Mouse (Mus musculus): ENCODE results near the gene Chrna5.

The Chrna5 gene

DNA sequence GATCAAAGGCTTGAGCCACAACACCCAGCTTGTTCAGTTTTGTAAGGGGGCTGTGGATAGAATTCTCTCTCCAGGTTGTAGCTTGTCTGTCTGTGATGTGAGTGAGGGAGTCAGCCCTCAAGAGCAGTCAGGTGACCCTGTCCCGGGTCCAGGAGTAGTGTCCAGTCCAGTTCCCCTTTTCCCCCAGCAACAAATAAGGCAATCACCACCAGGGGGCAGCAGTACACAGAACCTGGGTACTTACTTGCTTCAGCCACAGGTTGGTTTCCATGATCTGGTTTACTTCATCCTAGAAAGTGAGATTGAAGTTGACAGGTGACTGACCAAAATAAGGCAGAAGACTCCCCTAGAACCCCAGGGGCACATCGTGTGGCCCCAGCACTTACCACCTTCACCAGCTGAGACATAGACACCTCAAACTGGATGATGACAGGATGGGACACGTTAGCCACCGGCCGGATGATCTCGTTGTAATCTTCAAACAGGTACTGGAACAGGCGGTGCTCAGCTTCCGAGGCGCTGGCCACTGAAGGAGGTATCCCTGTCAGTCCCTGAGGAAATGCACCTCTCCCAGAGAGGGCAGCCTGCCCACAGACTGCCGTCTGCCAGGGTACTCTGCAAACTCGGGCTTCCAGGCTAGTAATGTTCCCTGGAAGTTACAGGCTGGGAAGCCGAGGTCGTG is 43.4 kb downstream of the Chrna5 start:
- peak; percentile 84 for DNase-seq (ENCODE audit: low spot score)

DNA sequence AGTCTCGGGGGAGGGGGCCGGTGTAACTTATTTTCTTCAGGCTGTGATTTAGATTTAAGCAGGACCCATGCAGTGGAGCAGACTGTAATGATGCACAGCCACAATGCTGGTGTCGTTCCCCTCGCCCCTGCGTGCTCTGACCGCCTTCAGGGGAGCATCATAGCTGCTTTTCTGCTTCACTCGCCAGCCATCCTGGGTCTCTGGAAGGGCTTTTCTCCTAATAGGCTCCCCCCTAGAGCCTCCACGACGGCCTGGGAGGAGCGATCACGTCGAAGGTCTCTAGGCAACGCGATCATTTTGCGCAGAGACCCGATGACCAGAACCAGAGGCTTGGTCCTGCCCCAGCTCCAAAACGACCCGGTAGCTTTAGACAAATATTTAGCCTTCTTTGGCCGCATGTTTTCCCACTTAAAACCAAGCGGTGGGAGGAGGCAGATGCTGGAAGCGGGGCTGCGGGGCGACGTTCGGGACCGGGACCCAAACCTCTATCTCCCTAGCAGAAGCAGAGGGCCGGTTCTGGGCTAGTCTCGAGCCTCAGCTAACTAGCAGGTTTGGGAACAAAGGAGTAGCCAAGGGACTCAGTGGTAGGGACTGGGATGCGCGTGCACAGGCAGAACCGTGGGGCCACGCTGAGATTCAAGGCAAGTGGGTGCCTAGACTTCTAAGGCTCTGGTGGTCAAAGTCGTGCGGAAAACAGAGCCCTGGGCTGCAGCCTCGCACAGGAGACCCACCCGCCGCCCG is 45.0 kb downstream of the Chrna5 start:
- no peak for DNase-seq (ENCODE audit: low spot score)

GRCm38 (mm10) chr9:55026275-55026663 is 45.6 kb downstream of the Chrna5 start, which contains the start of gene Chrna3:
Chrna3 (minus strand) TSS chr9:55026562.
- no peak for DNase-seq (ENCODE audit: low spot score)

- DNase-seq (ENCODE audit: low spot score): no peak
Observed at GRCm38 (mm10) chr9:55031435-55032167, 50.9 kb downstream of the Chrna5 start.

GRCm38 (mm10) chr9:55038948-55039347 is 58.3 kb downstream of the Chrna5 start:
- DNase-seq (ENCODE audit: low spot score): no peak

DNA sequence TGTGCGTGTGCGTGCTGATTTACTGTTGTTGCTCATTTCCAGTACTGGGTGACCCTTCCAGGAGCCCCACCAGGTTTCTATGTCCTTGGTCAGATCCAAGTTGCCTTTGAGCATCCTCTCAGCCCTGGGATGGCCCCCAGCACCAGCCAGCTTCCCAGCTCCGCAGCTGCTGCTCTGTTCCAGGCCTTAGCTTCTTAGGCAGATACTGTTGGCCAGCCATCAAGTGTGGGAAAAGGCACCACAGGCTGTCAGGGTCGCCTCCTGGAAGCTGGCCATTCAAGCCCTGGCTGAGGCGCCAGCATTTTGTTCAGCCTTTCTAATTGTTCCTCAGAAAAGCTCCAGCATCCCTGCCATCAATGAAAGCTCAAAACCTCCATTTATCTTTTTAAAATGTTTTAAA is 59.3 kb downstream of the Chrna5 start:
- DNase-seq (ENCODE audit: low spot score): no peak

- no peak for DNase-seq (ENCODE audit: low spot score)
Observed at GRCm38 (mm10) chr9:55041389-55041788, 60.7 kb downstream of the Chrna5 start.

GRCm38 (mm10) chr9:55043688-55044087 is 63.0 kb downstream of the Chrna5 start:
- DNase-seq (ENCODE audit: low spot score): no peak

GRCm38 (mm10) chr9:55045001-55045400 is 64.3 kb downstream of the Chrna5 start:
- DNase-seq (ENCODE audit: low spot score): no peak

- DNase-seq (ENCODE audit: low spot score): no peak
Observed at GRCm38 (mm10) chr9:55046764-55047163, 66.1 kb downstream of the Chrna5 start.

GRCm38 (mm10) chr9:55048211-55048880 is 67.7 kb downstream of the Chrna5 start, which contains the start of gene Chrnb4:
Chrnb4 (minus strand) TSS chr9:55048779.
- DNase-seq (ENCODE audit: low spot score): no peak

- no peak for DNase-seq (ENCODE audit: low spot score)
Observed at GRCm38 (mm10) chr9:55055386-55055930, 74.8 kb downstream of the Chrna5 start.

Measured in urinary bladder, postnatal 25 days (tissue).